Mouse (Mus musculus) frontal cortex, postnatal 36 days (tissue): ENCODE results near the gene Klrb1c.
A peak's percentile ranks its signal among the peaks of the same experiment; 100 is the strongest.
"Not testable (repeated sequence)": the region's sequence is repeated elsewhere in the genome, so short reads cannot be mapped to it uniquely, and the experiment has no call there.

Source experiments
- DNase-seq, 2 experiments: peaks; one replicate each; pipeline ENCODE4 v3.0.0; 2022; ENCODE audit warnings: low spot score in 2 of 2

Gene Klrb1c

GRCm38 (mm10) chr6:128789115-128789514 lies at the start of gene Klrb1c:
TSS of gene Klrb1c (minus strand) at chr6:128789215.
- DNase-seq = no peak

DNA sequence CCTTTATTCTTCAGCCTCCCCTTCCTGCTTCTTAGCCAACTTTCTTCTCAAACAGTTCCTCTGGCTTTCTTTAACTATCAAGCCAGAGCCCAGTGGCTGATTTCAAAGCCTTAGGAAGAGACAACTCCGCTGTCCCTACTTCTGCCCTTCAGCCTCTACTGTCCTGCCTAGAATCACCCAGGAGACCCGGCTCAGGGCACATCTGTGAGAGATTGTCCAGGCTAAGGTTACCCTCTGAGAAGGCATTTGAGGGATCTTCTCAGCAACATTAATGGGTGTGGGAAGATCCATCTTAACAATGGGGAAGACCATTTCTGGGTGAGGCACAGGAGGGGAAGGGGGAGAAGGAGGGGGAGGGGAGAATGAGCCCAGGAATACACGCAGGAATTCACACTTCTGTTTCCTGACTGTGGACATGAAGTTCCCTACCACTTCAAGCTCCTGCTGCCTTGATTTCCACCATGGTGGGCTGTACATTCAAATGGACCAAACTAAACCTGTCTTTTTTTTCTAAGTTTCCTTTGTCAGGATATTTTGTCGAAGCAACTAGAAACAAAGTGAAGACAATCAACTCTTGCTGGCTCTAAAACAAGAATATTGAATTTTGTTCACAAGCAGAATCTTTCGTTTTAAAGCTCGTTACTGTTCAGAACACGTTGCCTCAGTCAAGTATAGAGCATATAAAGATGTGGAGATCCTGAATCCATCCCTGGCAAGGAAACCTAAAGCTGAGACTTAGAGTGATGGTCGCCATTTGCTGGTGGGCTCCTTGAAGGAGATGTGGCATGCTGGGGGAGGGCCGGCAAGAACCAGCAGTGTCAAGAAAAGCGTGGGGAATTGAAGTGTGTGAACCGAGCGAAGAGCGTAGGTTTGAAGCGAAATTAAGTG lies 48.7 kb upstream of the Klrb1c start:
- DNase-seq = no peak

DNA sequence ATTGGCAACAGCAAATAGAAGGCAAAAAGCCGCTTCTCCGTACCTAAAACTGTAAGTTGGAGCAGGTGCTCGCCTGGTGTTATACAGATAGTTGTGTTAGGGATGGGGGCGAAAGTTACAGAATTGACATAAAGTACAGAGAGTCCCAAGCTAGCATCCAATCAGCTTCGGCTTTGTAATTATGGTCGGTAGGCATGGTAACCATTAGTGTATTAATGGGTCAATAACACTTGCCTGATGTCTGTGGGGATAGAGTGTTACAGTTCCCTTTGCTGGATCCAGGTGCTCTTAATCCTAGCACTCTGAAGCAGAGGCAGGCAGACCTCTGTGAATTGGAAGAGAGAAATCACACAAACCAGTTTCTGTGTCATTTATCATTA lies 47.9 kb upstream of the Klrb1c start:
- DNase-seq = no peak

DNA sequence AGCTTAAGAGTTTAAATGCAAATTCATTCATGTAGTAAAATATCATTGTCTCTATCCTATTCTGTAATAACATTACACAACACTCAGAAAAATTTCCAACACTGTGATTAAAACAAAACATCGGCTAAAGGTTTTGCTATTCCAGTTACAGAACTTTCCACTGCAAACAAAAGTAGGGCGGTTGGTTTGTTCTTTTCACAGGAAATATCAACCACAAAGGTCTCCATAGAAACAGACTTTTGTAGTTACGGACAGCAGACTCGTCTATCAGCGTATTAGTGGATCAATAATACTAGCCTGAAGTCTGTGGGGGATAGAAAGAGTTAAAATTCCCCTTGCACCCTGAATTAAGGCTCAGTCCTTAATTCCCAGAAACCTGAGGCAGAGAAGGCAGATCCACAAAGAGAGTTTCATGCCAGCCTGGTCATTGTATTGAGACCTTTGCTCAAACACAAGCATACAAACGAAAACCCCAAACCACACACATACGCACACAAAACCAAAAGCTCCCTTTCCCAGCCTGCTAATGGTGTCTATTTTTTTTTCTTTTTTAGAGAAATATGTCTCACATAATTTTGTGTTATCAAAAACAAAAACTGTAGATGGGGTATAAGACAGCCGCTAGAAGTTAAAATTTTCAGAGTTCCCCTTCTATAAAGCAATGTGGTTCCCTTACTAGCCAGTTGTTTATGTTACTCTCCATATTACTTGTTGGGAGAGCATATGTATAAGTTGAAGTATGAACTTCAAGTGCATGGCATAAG lies 47.4 kb upstream of the Klrb1c start:
- no peak for DNase-seq

GRCm38 (mm10) chr6:128835571-128835970 lies 46.6 kb upstream of the Klrb1c start:
- no peak for DNase-seq

DNA sequence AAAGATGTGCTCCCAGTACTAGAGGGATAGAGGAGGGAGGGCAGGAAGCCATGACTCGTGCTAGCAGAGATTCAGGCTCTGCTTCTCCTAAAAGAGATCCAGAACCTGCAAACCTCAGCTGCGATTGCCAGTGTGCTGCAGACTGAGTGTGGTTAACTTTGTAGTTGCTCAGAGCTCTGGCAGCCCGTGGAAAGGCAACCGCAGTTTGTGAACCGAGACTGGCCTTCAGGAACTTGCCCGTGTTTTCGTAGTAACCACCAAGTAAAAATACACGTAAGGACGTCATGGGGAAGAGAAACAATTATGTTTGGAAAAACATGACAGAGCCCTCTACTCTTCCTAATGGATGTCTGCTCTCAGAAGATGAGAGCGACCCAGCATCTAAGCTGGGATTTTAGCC lies 44.0 kb upstream of the Klrb1c start:
- DNase-seq = no peak

GRCm38 (mm10) chr6:128829837-128830236 lies 40.8 kb upstream of the Klrb1c start:
- DNase-seq = no peak

DNA sequence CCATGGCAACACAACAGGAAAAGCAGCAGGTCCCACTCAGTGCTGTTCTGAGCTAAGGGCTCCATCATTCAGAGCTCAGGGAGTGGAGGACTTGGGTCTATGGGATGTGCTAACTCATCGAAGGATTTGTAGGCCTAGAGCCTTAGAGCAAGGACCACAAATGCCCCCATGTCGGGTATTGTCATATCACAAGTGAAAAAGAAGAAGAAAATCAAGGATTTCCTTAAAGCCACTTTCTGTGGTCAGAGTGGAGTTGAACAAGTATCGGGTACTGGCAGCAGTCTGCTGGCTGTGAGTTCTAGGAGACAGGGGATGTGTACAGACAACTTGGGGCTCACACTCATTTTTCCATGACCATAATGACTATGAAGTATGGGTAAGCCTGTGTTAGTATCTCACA lies 37.8 kb upstream of the Klrb1c start:
- no peak for DNase-seq

GRCm38 (mm10) chr6:128826132-128826531 lies 37.1 kb upstream of the Klrb1c start, which contains the start of the genes Gm44511 and Klrb1b:
TSS of gene Gm44511 (minus strand) at chr6:128826315.
TSS of gene Klrb1b (minus strand) at chr6:128826331.
- no peak for DNase-seq

DNA sequence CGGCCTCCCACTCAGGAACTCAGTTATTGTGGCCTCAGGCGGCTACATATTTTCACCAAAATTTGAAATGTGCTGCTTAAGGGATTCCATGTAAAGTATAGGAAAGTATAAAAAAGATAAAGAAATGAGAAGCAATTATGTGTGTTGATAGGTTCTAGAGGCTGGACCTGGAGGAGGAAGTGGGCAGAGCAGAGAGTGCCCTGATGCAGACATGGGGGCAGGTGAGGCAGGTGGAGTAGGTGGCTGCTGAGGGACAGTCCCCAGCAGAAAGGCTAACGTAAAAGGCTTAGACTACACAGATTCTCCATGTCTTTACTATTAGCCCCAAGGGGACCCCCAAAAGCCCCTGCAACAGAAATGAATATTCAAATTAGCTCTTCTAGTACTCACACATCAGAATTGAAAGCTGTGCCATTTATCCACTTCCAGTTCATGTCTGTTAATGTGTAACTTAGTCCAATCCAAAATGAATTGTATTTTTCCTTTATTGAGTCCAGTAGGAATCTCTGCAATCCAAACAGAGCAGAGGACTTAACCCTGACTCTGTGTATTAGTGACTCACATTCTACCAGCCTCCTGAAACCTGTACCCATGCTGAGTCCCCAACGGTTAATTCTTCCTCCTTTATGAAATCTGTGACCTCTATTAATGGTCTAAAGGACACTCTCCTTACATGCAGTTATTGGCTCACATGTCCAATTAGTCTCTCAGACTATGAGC lies 29.2 kb upstream of the Klrb1c start:
- no peak for DNase-seq

DNA sequence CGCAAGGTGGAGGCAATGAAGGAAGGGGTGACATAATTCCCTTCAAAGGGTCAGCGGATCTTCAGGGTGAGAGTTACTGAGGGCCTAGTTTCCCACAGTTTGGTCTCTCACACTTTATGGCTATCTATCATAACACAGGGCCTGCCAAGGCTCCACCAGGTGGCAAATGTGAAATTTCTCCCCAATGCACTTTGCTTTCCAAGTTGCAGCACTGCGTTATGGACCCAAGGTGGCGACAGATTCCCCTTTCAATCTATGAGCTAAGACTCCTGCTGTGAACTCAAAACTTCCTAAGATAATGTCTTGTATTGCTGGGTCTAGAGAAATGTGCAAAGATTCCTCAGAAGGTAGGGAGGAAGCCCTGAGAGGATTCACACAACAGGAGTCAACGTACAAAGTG lies 19.5 kb upstream of the Klrb1c start:
- DNase-seq = no peak

DNA sequence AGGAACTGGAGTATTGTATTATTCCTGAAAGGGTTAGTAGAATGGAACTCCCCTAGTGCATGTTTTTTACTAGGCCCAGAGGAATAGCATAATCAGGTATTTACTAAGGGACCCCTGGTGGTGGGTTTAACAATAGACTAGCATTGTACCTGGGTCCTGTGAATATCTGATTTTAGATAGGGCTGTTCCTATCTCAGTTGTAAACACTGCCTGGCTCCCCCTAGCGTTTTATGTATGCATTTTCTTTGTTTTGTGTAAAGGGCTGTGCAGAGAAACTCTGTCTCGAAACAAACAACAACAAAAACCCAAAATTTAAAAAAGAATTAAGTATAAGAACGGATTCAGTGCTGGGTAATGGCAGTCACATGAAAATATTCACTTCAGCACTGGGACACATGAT lies 18.0 kb upstream of the Klrb1c start:
- DNase-seq = no peak

- peak in 1 of 2 experiments; percentile 6 for DNase-seq
These were observed 16.0 kb upstream of the Klrb1c start for GRCm38 (mm10) chr6:128804823-128805640.

DNA sequence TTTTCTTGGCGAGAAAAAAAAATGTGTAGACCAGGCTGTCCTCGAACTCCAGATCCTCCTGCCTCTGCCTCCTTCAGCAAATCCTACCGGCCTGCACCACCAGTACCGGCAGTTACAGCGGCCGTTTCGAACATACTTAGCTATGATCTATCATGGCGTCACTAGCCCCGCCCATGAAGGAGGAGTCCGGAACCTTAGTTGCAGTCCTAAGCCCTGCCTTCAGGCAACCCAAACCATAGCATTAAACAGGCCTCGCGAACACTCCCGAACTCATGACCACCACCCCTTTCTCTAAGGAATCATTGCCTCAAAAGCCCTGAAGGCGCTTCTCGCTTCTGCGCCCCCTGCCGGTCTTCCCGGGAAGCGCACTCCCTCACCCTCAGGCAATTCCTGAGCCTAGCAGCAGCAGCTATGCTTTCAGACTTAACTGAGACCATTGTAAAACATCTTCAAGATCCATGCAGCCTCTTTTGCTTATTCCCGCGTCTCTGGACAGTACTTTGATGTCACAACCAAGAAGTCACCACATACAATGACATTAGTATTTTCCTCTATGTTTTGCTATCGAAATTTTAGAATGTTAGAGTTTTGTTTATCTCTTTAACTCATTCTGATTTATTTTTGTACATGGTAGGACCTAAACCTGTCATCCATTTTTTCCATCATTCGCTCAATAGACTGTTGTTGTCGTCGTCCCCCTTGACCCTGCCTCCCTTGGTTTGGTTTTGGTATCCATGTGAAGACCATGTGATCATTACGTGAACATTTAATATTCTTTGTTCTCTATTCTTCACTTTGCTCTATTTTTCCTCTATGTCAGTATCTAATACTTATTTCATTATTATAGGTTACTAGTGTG lies 14.2 kb upstream of the Klrb1c start:
- peak; percentile 97 to 98 for DNase-seq

DNA sequence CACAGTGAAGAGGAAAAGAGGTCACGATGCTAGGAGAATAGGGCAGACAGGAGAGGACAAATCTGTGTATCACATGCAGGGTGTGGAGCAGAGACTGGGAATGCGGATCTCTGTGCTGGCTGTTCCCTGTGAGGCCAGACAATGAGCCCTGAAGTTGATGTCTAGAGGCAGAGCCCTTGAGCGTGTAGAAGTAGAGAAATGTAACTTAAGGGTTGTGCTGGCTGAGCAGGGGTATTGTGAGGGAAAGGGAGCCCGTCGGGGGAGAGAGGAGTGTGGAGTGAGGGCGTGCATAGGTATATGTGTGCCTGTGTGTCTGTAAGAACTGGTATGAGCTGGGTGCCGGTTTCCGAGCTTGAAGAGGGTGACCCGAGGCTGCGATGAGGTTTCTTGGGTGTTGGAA lies 13.5 kb upstream of the Klrb1c start:
- DNase-seq = peak; percentile 47 to 57

DNA sequence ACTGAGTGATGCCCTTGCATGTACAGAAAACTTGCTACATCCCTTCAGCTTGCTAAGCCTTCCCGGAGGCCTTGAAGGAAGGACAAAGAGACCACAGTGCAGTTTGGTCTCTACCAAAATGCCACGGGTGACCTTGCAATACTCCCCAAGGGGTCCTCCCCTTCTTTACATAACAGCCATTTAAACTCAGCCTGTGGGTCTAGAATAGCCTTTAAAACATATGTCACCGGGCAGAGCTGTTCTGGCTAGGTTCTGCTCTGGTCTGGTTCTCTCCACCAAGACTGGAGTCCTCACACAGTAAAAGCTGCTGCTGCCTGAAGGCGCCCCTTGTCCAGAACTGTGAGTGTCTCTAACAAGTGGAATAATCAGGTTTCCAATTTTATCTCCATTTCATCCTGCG lies 11.7 kb upstream of the Klrb1c start:
- not testable (repeated sequence) for DNase-seq

DNA sequence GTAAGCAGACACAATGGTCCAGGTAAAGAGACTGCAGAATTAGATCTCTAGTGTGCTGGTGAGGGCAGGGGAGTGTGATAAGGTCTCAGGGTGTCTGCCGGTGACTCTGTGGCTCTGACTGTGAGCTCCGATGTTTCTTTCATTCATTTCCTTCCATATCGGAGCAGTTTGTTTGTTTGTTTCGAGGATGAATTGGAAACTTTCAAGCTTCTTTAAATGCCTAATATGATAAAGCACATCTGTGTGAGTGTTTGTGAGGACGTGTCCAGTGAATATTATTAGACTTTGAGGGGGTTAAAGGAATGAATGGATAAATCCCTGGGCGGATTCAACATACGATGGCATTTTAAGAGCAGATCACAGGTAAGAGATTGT lies 10.9 kb upstream of the Klrb1c start:
- no peak for DNase-seq

DNA sequence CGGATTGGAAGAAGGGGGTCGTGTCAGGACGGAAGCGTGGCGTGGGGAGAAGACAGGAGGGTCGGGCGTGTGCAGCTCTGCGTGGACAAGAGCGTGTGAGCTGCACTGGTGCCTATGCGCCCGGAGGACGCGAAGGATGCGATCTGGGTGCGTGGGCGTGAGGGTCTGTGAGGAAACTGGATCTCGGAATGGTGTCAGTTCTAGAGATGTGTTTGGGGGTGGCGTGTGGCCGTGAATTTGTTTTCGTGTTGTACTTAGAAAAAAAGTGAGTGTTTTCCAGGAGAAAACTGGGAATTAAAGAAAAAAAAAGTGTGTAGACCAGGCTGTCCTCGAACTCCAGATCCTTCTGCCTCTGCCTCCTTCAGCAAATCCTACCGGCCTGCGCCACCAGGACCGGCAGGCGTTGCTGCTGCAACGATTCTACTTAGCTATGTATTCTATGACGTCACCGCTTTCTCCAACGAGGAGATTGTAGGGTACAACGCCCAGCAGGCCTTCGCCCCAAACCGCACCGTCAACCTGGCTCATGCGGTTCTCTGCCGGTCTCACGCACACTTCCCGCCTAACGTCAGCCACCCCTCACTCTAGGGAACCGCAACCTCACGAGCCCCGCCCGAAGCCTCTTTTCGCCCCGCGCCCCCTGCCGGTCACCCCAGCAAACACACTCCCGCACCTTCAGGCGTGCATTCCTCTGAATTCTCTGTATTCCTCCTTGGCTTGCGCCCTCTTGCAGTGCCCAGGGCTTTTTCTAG lies 10.3 kb upstream of the Klrb1c start:
- DNase-seq = peak; percentile 90 to 94

GRCm38 (mm10) chr6:128798772-128799143 lies 9.7 kb upstream of the Klrb1c start:
- DNase-seq = peak; percentile 83 to 89
